Mouse (Mus musculus): ENCODE measurements around the gene Aox3.

- TF ChIP-seq ZC3H11A (IDR thresholded peaks at IDR 0.05; ENCODE audit: borderline replicate concordance, low read depth, low read length) (no peak), ZNF384 (IDR thresholded peaks at IDR 0.05; ENCODE audit: low read depth, low read length) (no peak), HCFC1 (IDR thresholded peaks at IDR 0.05; ENCODE audit: borderline replicate concordance, insufficient read depth, low read length) (no peak), MAFK (IDR thresholded peaks at IDR 0.05; ENCODE audit: insufficient read depth, low read depth, low read length) (no peak), CHD2 (IDR thresholded peaks at IDR 0.05; ENCODE audit: low read depth, low read length) (no peak)
Observed at GRCm38 (mm10) chr1:58101531-58102146, 11.3 kb upstream of the Aox3 start.

All from ES-E14 (cell line).